Mouse (Mus musculus): Measurements from ENCODE around the gene Atrnl1. TPM values are rescaled to one million over a fixed set of nuclear protein-coding genes. Genes with fewer than 3 reads are reported as not detected.
A peak's percentile ranks its signal among the peaks of the same experiment; 100 is the strongest.

Gene Atrnl1
- polyA plus RNA-seq, 1 experiment from 2014 or later: 0.68 TPM

- Histone ChIP-seq H3K27ac (no peak overlapping the region), H3K9ac (no peak overlapping the region), H3K4me1 (replicated peaks) (peaks cover 11% of the 10 kb centered on the region), H3K36me3 (no peaks in the 10 kb centered on the region), H3K27me3 (no peaks in the 10 kb centered on the region), H3K4me2 (no peak overlapping the region), H3K4me3 (replicated peaks) (no peak overlapping the region), H3K9me3 (replicated peaks) (no peaks in the 10 kb centered on the region)
- DNase-seq (no peak), ATAC-seq (ENCODE audit: low read depth) (no peak)
- 84% methylated on average over 3 of the region's 3 CpGs for WGBS (ENCODE audit: insufficient replicate concordance)
These were observed 343.3 kb downstream of the Atrnl1 start for GRCm38 (mm10) chr19:57954131-57954530.

- no peak for DNase-seq
- ATAC-seq (ENCODE audit: low read depth): no peak
- no peak overlapping the region for H3K4me2 ChIP-seq
- H3K4me1 ChIP-seq (replicated peaks): peaks cover 13% of the 10 kb centered on the region
- H3K4me3 ChIP-seq (replicated peaks): no peak overlapping the region
- no peak overlapping the region for H3K9ac ChIP-seq
- no peaks in the 10 kb centered on the region for H3K36me3 ChIP-seq
- H3K27ac ChIP-seq: no peak overlapping the region
- H3K27me3 ChIP-seq: no peaks in the 10 kb centered on the region
- no peaks in the 10 kb centered on the region for H3K9me3 ChIP-seq (replicated peaks)
- 40% methylated on average over 3 of the region's 3 CpGs for WGBS (ENCODE audit: insufficient replicate concordance)
These were observed 345.6 kb downstream of the Atrnl1 start for GRCm38 (mm10) chr19:57956459-57956858.

GRCm38 (mm10) chr19:57957363-57957762 lies 346.5 kb downstream of the Atrnl1 start:
- H3K27ac ChIP-seq: no peak overlapping the region
- peak; percentile 65 for ATAC-seq (ENCODE audit: low read depth)
- H3K4me1 ChIP-seq (replicated peaks): peaks cover 13% of the 10 kb centered on the region

GRCm38 (mm10) chr19:57958154-57958553 lies 347.3 kb downstream of the Atrnl1 start:
- H3K4me1 ChIP-seq (replicated peaks): peaks cover 13% of the 10 kb centered on the region
- no peak for ATAC-seq (ENCODE audit: low read depth)

More at GRCm38 (mm10) chr19:57957363-57957762, 346.5 kb downstream of the Atrnl1 start:
- H3K4me3 ChIP-seq (replicated peaks): no peak overlapping the region
- no peaks in the 10 kb centered on the region for H3K9me3 ChIP-seq (replicated peaks)
- H3K27me3 ChIP-seq: no peaks in the 10 kb centered on the region
- 46% methylated on average over 3 of the region's 3 CpGs for WGBS (ENCODE audit: insufficient replicate concordance)
- no peak for DNase-seq
- H3K9ac ChIP-seq: no peak overlapping the region
- no peaks in the 10 kb centered on the region for H3K36me3 ChIP-seq
- H3K4me2 ChIP-seq: no peak overlapping the region

GRCm38 (mm10) chr19:57958726-57959125 lies 347.9 kb downstream of the Atrnl1 start:
- Histone ChIP-seq H3K27ac (no peak overlapping the region), H3K36me3 (no peaks in the 10 kb centered on the region), H3K4me2 (no peak overlapping the region), H3K4me3 (replicated peaks) (no peak overlapping the region), H3K4me1 (replicated peaks) (peaks cover 13% of the 10 kb centered on the region), H3K27me3 (no peaks in the 10 kb centered on the region), H3K9me3 (replicated peaks) (no peaks in the 10 kb centered on the region), H3K9ac (no peak overlapping the region)
- WGBS (ENCODE audit: insufficient replicate concordance): 42% methylated on average over 5 of the region's 5 CpGs
- no peak for DNase-seq
- peak; percentile 84 for ATAC-seq (ENCODE audit: low read depth)

More at GRCm38 (mm10) chr19:57958154-57958553, 347.3 kb downstream of the Atrnl1 start:
- H3K27me3 ChIP-seq: no peaks in the 10 kb centered on the region
- H3K9ac ChIP-seq: no peak overlapping the region
- no peak overlapping the region for H3K4me3 ChIP-seq (replicated peaks)
- no peaks in the 10 kb centered on the region for H3K9me3 ChIP-seq (replicated peaks)
- H3K4me2 ChIP-seq: no peak overlapping the region
- DNase-seq: no peak
- no peaks in the 10 kb centered on the region for H3K36me3 ChIP-seq
- no peak overlapping the region for H3K27ac ChIP-seq

GRCm38 (mm10) chr19:57961321-57961720 lies 350.5 kb downstream of the Atrnl1 start:
- Histone ChIP-seq H3K4me2 (no peak overlapping the region), H3K36me3 (no peaks in the 10 kb centered on the region), H3K9ac (no peak overlapping the region), H3K9me3 (replicated peaks) (no peaks in the 10 kb centered on the region), H3K4me1 (replicated peaks) (peaks cover 13% of the 10 kb centered on the region), H3K27me3 (no peaks in the 10 kb centered on the region), H3K4me3 (replicated peaks) (no peak overlapping the region), H3K27ac (no peak overlapping the region)
- ATAC-seq (ENCODE audit: low read depth): no peak
- WGBS (ENCODE audit: insufficient replicate concordance): 77% methylated on average over 3 of the region's 3 CpGs
- no peak for DNase-seq

- Histone ChIP-seq H3K27me3 (no peaks in the 10 kb centered on the region), H3K9me3 (replicated peaks) (no peaks in the 10 kb centered on the region), H3K27ac (no peak overlapping the region), H3K36me3 (no peaks in the 10 kb centered on the region), H3K4me3 (replicated peaks) (no peak overlapping the region), H3K4me1 (replicated peaks) (peaks cover 13% of the 10 kb centered on the region), H3K4me2 (no peak overlapping the region), H3K9ac (no peak overlapping the region)
- no peak for ATAC-seq (ENCODE audit: low read depth)
- DNase-seq: no peak
- 80% methylated on average over 16 of the region's 16 CpGs for WGBS (ENCODE audit: insufficient replicate concordance)
These were observed 351.2 kb downstream of the Atrnl1 start for GRCm38 (mm10) chr19:57961738-57962640.

- Histone ChIP-seq H3K9me3 (replicated peaks) (no peaks in the 10 kb centered on the region), H3K36me3 (no peaks in the 10 kb centered on the region), H3K27ac (no peak overlapping the region), H3K4me3 (replicated peaks) (no peak overlapping the region), H3K4me2 (no peak overlapping the region), H3K27me3 (no peaks in the 10 kb centered on the region), H3K9ac (no peak overlapping the region), H3K4me1 (replicated peaks) (peaks cover 2% of the 10 kb centered on the region; the same call in 1 of the 2 replicates)
- ATAC-seq (ENCODE audit: low read depth) (no peak), DNase-seq (no peak)
- 66% methylated on average over 6 of the region's 6 CpGs for WGBS (ENCODE audit: insufficient replicate concordance)
These were observed 353.0 kb downstream of the Atrnl1 start for GRCm38 (mm10) chr19:57963874-57964273.

GRCm38 (mm10) chr19:57969766-57970165 lies 358.9 kb downstream of the Atrnl1 start:
- DNase-seq (no peak), ATAC-seq (ENCODE audit: low read depth) (no peak)
- Histone ChIP-seq H3K9me3 (replicated peaks) (no peaks in the 10 kb centered on the region), H3K9ac (no peak overlapping the region), H3K36me3 (no peaks in the 10 kb centered on the region), H3K4me2 (no peak overlapping the region), H3K27ac (no peak overlapping the region), H3K4me1 (replicated peaks) (no peaks in the 10 kb centered on the region), H3K27me3 (no peaks in the 10 kb centered on the region), H3K4me3 (replicated peaks) (no peak overlapping the region)
- WGBS (ENCODE audit: insufficient replicate concordance): 77% methylated on average over 7 of the region's 7 CpGs

GRCm38 (mm10) chr19:57970342-57970895 lies 359.6 kb downstream of the Atrnl1 start:
- Histone ChIP-seq H3K36me3 (no peaks in the 10 kb centered on the region), H3K27ac (no peak overlapping the region), H3K27me3 (no peaks in the 10 kb centered on the region), H3K9ac (no peak overlapping the region), H3K4me2 (no peak overlapping the region), H3K4me3 (replicated peaks) (no peak overlapping the region), H3K4me1 (replicated peaks) (no peaks in the 10 kb centered on the region), H3K9me3 (replicated peaks) (no peaks in the 10 kb centered on the region)
- DNase-seq (no peak), ATAC-seq (ENCODE audit: low read depth) (no peak)
- WGBS (ENCODE audit: insufficient replicate concordance): 69% methylated on average over 13 of the region's 13 CpGs

GRCm38 (mm10) chr19:57975201-57975600 lies 364.4 kb downstream of the Atrnl1 start:
- no peak overlapping the region for H3K4me2 ChIP-seq
- H3K36me3 ChIP-seq: no peaks in the 10 kb centered on the region
- no peaks in the 10 kb centered on the region for H3K4me1 ChIP-seq (replicated peaks)
- H3K4me3 ChIP-seq (replicated peaks): no peak overlapping the region
- ATAC-seq (ENCODE audit: low read depth): no peak
- no peak overlapping the region for H3K9ac ChIP-seq
- H3K9me3 ChIP-seq (replicated peaks): no peaks in the 10 kb centered on the region
- H3K27ac ChIP-seq: no peak overlapping the region
- 78% methylated on average over 6 of the region's 6 CpGs for WGBS (ENCODE audit: insufficient replicate concordance)
- H3K27me3 ChIP-seq: no peaks in the 10 kb centered on the region
- DNase-seq: no peak

Measured in liver, embryonic 13.5 days (tissue).